Mouse (Mus musculus): ENCODE results near the gene Gm43738.

GRCm38 (mm10) chr3:89135958-89136357 lies 35.1 kb upstream of the Gm43738 start, which contains the start of gene Pklr:
- no peak for TF ChIP-seq POLR2A (IDR thresholded peaks at IDR 0.05; ENCODE audit: control insufficient read depth, extremely low read depth, insufficient read depth, low read length, poor library complexity)
- no peak for TF ChIP-seq CTCF (IDR thresholded peaks at IDR 0.05; ENCODE audit: borderline replicate concordance, control insufficient read depth, extremely low read depth, insufficient read depth, low read length, poor library complexity)
